In genomic region chr1:181016532-181017131, GRCm38 (mm10) we compare ENCODE assay signal across 8 mouse cellular contexts. TPM values are rescaled to one million over a fixed set of nuclear protein-coding genes. Genes with fewer than 3 reads are reported as not detected.
DNase-seq lines count a peak whose midpoint lies in the region; TF ChIP-seq lines count a peak whose summit lies in the region.

No protein-coding gene starts in this region.

- H3K79me2 ChIP-seq in CH12.LX (replicated peaks; ENCODE audit: control insufficient read depth, extremely low read depth, insufficient read depth, poor library complexity, severe bottlenecking) = no peaks in the 10 kb centered on the region

- no peak for TF ChIP-seq CTCF in CH12.LX (conservative IDR thresholded peaks at IDR 0.05 in 1 of 2, IDR thresholded peaks at IDR 0.05 in 1 of 2; ENCODE audit: low read depth in 2 of 2, low read length in 2 of 2)
- TF ChIP-seq CTCF in lung, adult 2 months (IDR thresholded peaks at IDR 0.05; ENCODE audit: insufficient read depth, low read length) = no peak
- TF ChIP-seq CTCF in olfactory bulb, adult 2 months (IDR thresholded peaks at IDR 0.05; ENCODE audit: insufficient read depth, low read depth, low read length) = no peak
- TF ChIP-seq CTCF in thymus, adult 2 months (IDR thresholded peaks at IDR 0.05; ENCODE audit: borderline replicate concordance, control insufficient read depth, extremely low read depth, insufficient read depth, low read length, poor library complexity) = no peak

- peaks cover 26% of the 10 kb centered on the region for H3K27me3 ChIP-seq in CH12.LX (replicated peaks)
- no peaks in the 10 kb centered on the region for H3K27me3 ChIP-seq in thymus, adult 2 months (ENCODE audit: control insufficient read depth, insufficient read depth, low read length)

- WGBS in lung, adult 2 months = 1% methylated on average over 21 of the region's 21 CpGs
- 3% methylated on average over 21 of the region's 21 CpGs for WGBS in olfactory bulb, adult 2 months
- 2% methylated on average over 21 of the region's 21 CpGs for WGBS in thymus, adult 2 months

- H3K27ac ChIP-seq in CH12.LX (ENCODE audit: insufficient read depth, low read depth) = no peak overlapping the region
- peak overlapping the region; percentile 11; the same call in 1 of the 2 replicates for H3K27ac ChIP-seq in olfactory bulb, adult 2 months (ENCODE audit: insufficient read depth, low read depth, low read length)
- H3K27ac ChIP-seq in thymus, adult 2 months (ENCODE audit: control insufficient read depth, insufficient read depth, low read length) = peak overlapping the region; percentile 71

- peaks cover 0 to 2% of the 10 kb centered on the region in 2 experiments for H3K36me3 ChIP-seq in CH12.LX (replicated peaks in 1 of 2; ENCODE audit: control insufficient read depth in 1 of 2, insufficient read depth in 1 of 2, low read length in 1 of 2)
- H3K36me3 ChIP-seq in thymus, adult 2 months (ENCODE audit: control insufficient read depth, insufficient read depth, low read length) = no peaks in the 10 kb centered on the region

- H3K4me2 ChIP-seq in CH12.LX (ENCODE audit: insufficient read depth, low read depth, poor library complexity, severe bottlenecking) = peak overlapping the region; percentile 97

- no peak for TF ChIP-seq POLR2A in CH12.LX (IDR thresholded peaks at IDR 0.05; ENCODE audit: low read depth, low read length)
- peak; percentile 85; the same call in 1 of the 2 replicates for TF ChIP-seq POLR2A in lung, adult 2 months (IDR thresholded peaks at IDR 0.05; ENCODE audit: borderline replicate concordance, extremely low read depth, low read depth, low read length)
- no peak for TF ChIP-seq POLR2A in olfactory bulb, adult 2 months (IDR thresholded peaks at IDR 0.05; ENCODE audit: insufficient read depth, low read depth, low read length)
- TF ChIP-seq POLR2A in thymus, adult 2 months (IDR thresholded peaks at IDR 0.05; ENCODE audit: control insufficient read depth, extremely low read depth, insufficient read depth, low read length, poor library complexity) = 0 out of 2 replicates have a peak, but pooled peaks have one; percentile 26

- in situ Hi-C loops in CH12.LX (cut with MboI; ENCODE audit: low pct_ligation_motif_present, low pct_unique_long_range_greater_than_20kb, low sequenced_read_pairs) = loop anchor here (25.0 kb wide), 1 partner anchor 521 kb away; no protein-coding TSS in a partner anchor

- H3K4me3 ChIP-seq in CH12.LX (replicated peaks in 1 of 3; ENCODE audit: low read depth in 2 of 3, low read length in 2 of 3, poor library complexity in 1 of 3) = peak overlapping the region; percentile 42 to 64 (median 58)
- peak overlapping the region; percentile 76 for H3K4me3 ChIP-seq in lung, adult 2 months (replicated peaks; ENCODE audit: extremely low read depth, low read depth, low read length)
- peak overlapping the region; percentile 56 for H3K4me3 ChIP-seq in olfactory bulb, adult 2 months (ENCODE audit: insufficient read depth, low read depth, low read length)
- peak overlapping the region; percentile 67 for H3K4me3 ChIP-seq in thymus, adult 2 months (ENCODE audit: control insufficient read depth, insufficient read depth, low read length)

- TF ChIP-seq RAD21 in CH12.LX (IDR thresholded peaks at IDR 0.05; ENCODE audit: low read depth, low read length) = no peak

- H3K9me3 ChIP-seq in CH12.LX (replicated peaks; ENCODE audit: low read length) = peaks cover 3% of the 10 kb centered on the region

- TF ChIP-seq EP300 in CH12.LX (IDR thresholded peaks at IDR 0.05; ENCODE audit: low read length) = 0 out of 2 replicates have a peak, but pooled peaks have one; percentile 28

- DNase-seq in CH12.LX (ENCODE audit: extremely low read depth) = peak; percentile 81
- DNase-seq in cerebellum, adult 11-12 months = peak; percentile 83
- peak; percentile 41 for DNase-seq in forelimb bud, embryonic 11.5 days (ENCODE audit: low read depth, low spot score)
- DNase-seq in heart, postnatal 4 days = peak; percentile 83
- peak; percentile 45 to 48 for DNase-seq in layer of hippocampus, adult 8-10 months (ENCODE audit: low spot score in 2 of 2)
- peak; percentile 73 for DNase-seq in lung, adult 2 months
- peak; percentile 64 for DNase-seq in thymus, adult 2 months

- peak overlapping the region; percentile 3; the same call in 1 of the 2 replicates for H3K9ac ChIP-seq in CH12.LX (ENCODE audit: insufficient read depth, low read depth)

- dilution Hi-C loops in CH12.LX (cut with MboI; ENCODE audit: extremely low pct_ligation_motif_present, extremely low pct_unique_long_range_greater_than_20kb, low sequenced_read_pairs) = no loop called here

- peaks cover 11 to 21% of the 10 kb centered on the region in 2 experiments for H3K4me1 ChIP-seq in CH12.LX (ENCODE audit: control insufficient read depth in 1 of 2, insufficient read depth in 2 of 2)
- peaks cover 20% of the 10 kb centered on the region for H3K4me1 ChIP-seq in lung, adult 2 months (ENCODE audit: control insufficient read depth, insufficient read depth, low read length)
- H3K4me1 ChIP-seq in olfactory bulb, adult 2 months (ENCODE audit: control insufficient read depth, insufficient read depth, low read length) = peaks cover 14% of the 10 kb centered on the region
- peaks cover 23% of the 10 kb centered on the region for H3K4me1 ChIP-seq in thymus, adult 2 months (replicated peaks; ENCODE audit: control insufficient read depth, insufficient read depth, low read length)

TF ChIP-seq in CH12.LX, 34 proteins besides CTCF, POLR2A, EP300 and RAD21:
- TF ChIP-seq ZC3H11A (IDR thresholded peaks at IDR 0.05; ENCODE audit: low read depth, low read length) (no peak), MAX (IDR thresholded peaks at IDR 0.05; ENCODE audit: low read length) (peak; percentile 71), JUND (conservative IDR thresholded peaks at IDR 0.05; ENCODE audit: low read depth, low read length) (no peak), ZKSCAN1 (IDR thresholded peaks at IDR 0.05; ENCODE audit: borderline replicate concordance, low read depth, low read length) (no peak), ZNF384 (IDR thresholded peaks at IDR 0.05; ENCODE audit: low read depth, low read length) (no peak), MYC (IDR thresholded peaks at IDR 0.05; ENCODE audit: low read depth, low read length) (0 out of 2 replicates have a peak, but pooled peaks have one; percentile 59), MAZ (IDR thresholded peaks at IDR 0.05; ENCODE audit: low read depth, low read length) (no peak), BHLHE40 (IDR thresholded peaks at IDR 0.05; ENCODE audit: low read depth, low read length) (peak; percentile 92), CHD2 (IDR thresholded peaks at IDR 0.05; ENCODE audit: low read length) (peak; percentile 63; the same call in 1 of the 2 replicates), ZMIZ1 (IDR thresholded peaks at IDR 0.05; ENCODE audit: low read depth, low read length) (no peak), NRF1 (IDR thresholded peaks at IDR 0.05; ENCODE audit: low read depth, low read length) (no peak), USF2 (conservative IDR thresholded peaks at IDR 0.05; ENCODE audit: low read depth, low read length) (0 out of 2 replicates have a peak, but pooled peaks have one; percentile 26), RCOR1 (conservative IDR thresholded peaks at IDR 0.05; ENCODE audit: low read depth, low read length) (no peak), JUN (IDR thresholded peaks at IDR 0.05; ENCODE audit: insufficient read depth, low read depth, low read length) (0 out of 2 replicates have a peak, but pooled peaks have one; percentile 20), IRF4 (IDR thresholded peaks at IDR 0.05; ENCODE audit: low read depth, low read length) (no peak), HCFC1 (IDR thresholded peaks at IDR 0.05; ENCODE audit: low read depth, low read length) (no peak), SIN3A (IDR thresholded peaks at IDR 0.05; ENCODE audit: low read length) (peak; percentile 45; the same call in 1 of the 2 replicates), MXI1 (IDR thresholded peaks at IDR 0.05; ENCODE audit: low read depth, low read length) (peak; percentile 43), ETS1 (conservative IDR thresholded peaks at IDR 0.05; ENCODE audit: low read depth, low read length) (peak; percentile 63; the same call in 1 of the 2 replicates), UBTF (IDR thresholded peaks at IDR 0.05; ENCODE audit: low read depth, low read length) (no peak), E2F4 (IDR thresholded peaks at IDR 0.05; ENCODE audit: insufficient replicate concordance, low read depth, low read length) (no peak), USF1 (IDR thresholded peaks at IDR 0.05; ENCODE audit: low read depth, low read length) (peak; percentile 57), ELF1 (IDR thresholded peaks at IDR 0.05; ENCODE audit: low read depth, low read length) (0 out of 2 replicates have a peak, but pooled peaks have one; percentile 16), GABPA (IDR thresholded peaks at IDR 0.05; ENCODE audit: insufficient replicate concordance, low read depth, low read length) (no peak), PAX5 (IDR thresholded peaks at IDR 0.05; ENCODE audit: low read length) (no peak), SMC3 (IDR thresholded peaks at IDR 0.05; ENCODE audit: low read depth, low read length) (no peak)

RNA-seq across cellular contexts. Expression of gene Ephx1, which starts 4.1 kb away (rescaled TPM):
- total RNA-seq in CH12.LX (2012; rRNA removed) (7.5 and 12.0 TPM in 2 replicates), CH12.LX (2014; rRNA removed) (9.8 and 10.7 TPM in 2 replicates)
- 20.7 and 21.5 TPM in 2 replicates for polyA plus RNA-seq in CH12.LX (2012; ENCODE audit: insufficient read length, low read depth)
- total RNA-seq in heart, postnatal 4 days (2021) = 10 to 100 TPM; 11.6 to 13.8 TPM
- 10 to 100 TPM; 31.7 to 53.2 (median 43.4) TPM for total RNA-seq in layer of hippocampus, adult 8-10 months (2022)
- 116 and 142 TPM in 2 replicates for polyA plus RNA-seq in lung, adult 2 months (2012; rRNA removed)
- not detected in 2 replicates for polyA plus RNA-seq in olfactory bulb, adult 2 months (2012; ENCODE audit: insufficient read depth, insufficient read length, low replicate concordance, missing spikeins)
- polyA plus RNA-seq in thymus, adult 2 months (2012; rRNA removed) = 33.2 and 39.3 TPM in 2 replicates

RNA-seq across cellular contexts. Expression of gene 9130409I23Rik, which starts 34.4 kb away (rescaled TPM):
- total RNA-seq in CH12.LX (2012; rRNA removed) (not detected in 2 replicates), CH12.LX (2014; rRNA removed) (not detected in 2 replicates)
- polyA plus RNA-seq in CH12.LX (2012; ENCODE audit: insufficient read length, low read depth) = not detected in 2 replicates
- not detected for total RNA-seq in heart, postnatal 4 days (2021)
- total RNA-seq in layer of hippocampus, adult 8-10 months (2022) = under 1 TPM in 1 of 4 experiments, not detected in 3; 0.16 TPM
- polyA plus RNA-seq in lung, adult 2 months (2012; rRNA removed) = not detected in 2 replicates
- polyA plus RNA-seq in olfactory bulb, adult 2 months (2012; ENCODE audit: insufficient read depth, insufficient read length, low replicate concordance, missing spikeins) = not detected in 2 replicates
- 0.06 and 0.09 TPM in 2 replicates for polyA plus RNA-seq in thymus, adult 2 months (2012; rRNA removed)

Comparison
In these comparisons a context has a peak if more than half of its experiments do, and no peak if none do; other contexts are left out.
1. POLR2A ChIP-seq: peak in lung, adult 2 months (single experiment) and thymus, adult 2 months (single experiment); none in CH12.LX (single experiment) and olfactory bulb, adult 2 months (single experiment).
2. RNA of gene Ephx1, which starts 4.1 kb away (polyA plus RNA-seq): 116 to 142 TPM in lung, adult 2 months, 33.2 to 39.3 TPM in thymus, adult 2 months and 20.7 to 21.5 TPM in CH12.LX; not detected in olfactory bulb, adult 2 months; every median in the first group is over 10 times any median in the second.
3. Peak in every context shown above with its lines, with median percentiles within 50 percentile points of each other: DNase-seq and H3K4me3 ChIP-seq.